Mouse (Mus musculus) heart, postnatal 0 days (tissue): ENCODE data around the gene Fgfr2.

Source experiments
- CTCF ChIP-seq: IDR thresholded peaks from 2 replicates; pipeline ENCODE4 v1.5.1; 2016; ENCODE audit warnings: antibody characterized with exemption, control low read depth, low read depth
- EP300 ChIP-seq: IDR thresholded peaks from 2 replicates; pipeline ENCODE4 v1.6.1; 2016; ENCODE audit warnings: antibody characterized with exemption, low read depth

GRCm38 (mm10) chr7:130261684-130262527 lies 2861.2 kb downstream of the Fgfr2 start:
- TF ChIP-seq EP300 (no peak), CTCF (no peak)
